In the genomic region with DNA sequence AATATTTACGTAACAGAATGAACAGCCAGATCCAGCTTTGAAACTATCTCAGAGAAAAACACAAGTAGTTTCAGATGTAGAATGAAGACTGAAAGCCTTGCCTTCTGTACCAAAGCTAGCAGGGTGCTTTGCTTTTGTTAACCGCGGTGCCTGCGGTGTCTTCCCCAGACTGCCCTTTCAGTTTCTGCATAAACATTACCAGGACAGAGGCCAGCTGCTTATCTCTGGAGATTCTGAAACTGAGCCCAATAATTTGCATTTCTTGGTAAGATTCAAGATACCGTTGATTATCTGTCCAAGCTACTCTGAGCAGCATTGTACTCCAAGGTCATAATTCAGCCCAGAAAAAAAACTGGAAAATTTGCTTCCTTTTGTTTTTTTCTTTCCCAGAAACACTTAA, we compare ENCODE assay signal across 36 mouse cellular contexts. TPM values are rescaled to one million over a fixed set of nuclear protein-coding genes. Genes with fewer than 3 reads are reported as not detected.
A peak's percentile ranks its signal among the peaks of the same experiment; 100 is the strongest.
DNase-seq lines count a peak whose midpoint lies in the region; ATAC-seq lines count a peak whose summit lies in the region.
"Had no signal": no experiment of that assay in that cellular context is flagged by ENCODE, and none has a peak within 500 bp of the region (broad histone marks: within the 10 kb centered on the region; RNA-seq: fewer than 3 reads in every experiment).

No protein-coding gene starts in this region.

- no peak overlapping the region for H3K9ac ChIP-seq in midbrain, embryonic 11.5 days (ENCODE audit: low read length)
- H3K9ac ChIP-seq: embryonic facial prominence, embryonic 12.5 days; forebrain, embryonic 15.5 days; hindbrain, embryonic 12.5 days; limb, embryonic 13.5 days; neural tube, embryonic 13.5 days had no signal

- no peak for ATAC-seq in midbrain, embryonic 11.5 days (ENCODE audit: low FRiP score)
- ATAC-seq: intestine, postnatal 0 days; Patski had no signal

- 48% methylated on average over 5 of the region's 5 CpGs for WGBS in midbrain, embryonic 11.5 days
- WGBS in midbrain, embryonic 10.5 days, result 52% methylated on average over 5 of the region's 5 CpGs

- H3K27ac ChIP-seq in midbrain, embryonic 11.5 days (ENCODE audit: low read depth, low read length), result no peak overlapping the region
- no peak overlapping the region for H3K27ac ChIP-seq in midbrain, embryonic 10.5 days (replicated peaks)
- H3K27ac ChIP-seq: embryonic facial prominence, embryonic 12.5 days; forebrain, embryonic 15.5 days; gastrocnemius, adult 2 months; hindbrain, embryonic 12.5 days; left cerebral cortex, adult 2 months; limb, embryonic 13.5 days; neural tube, embryonic 13.5 days had no signal

- no peak overlapping the region for H3K4me3 ChIP-seq in midbrain, embryonic 11.5 days (ENCODE audit: low read depth, low read length)
- no peak overlapping the region for H3K4me3 ChIP-seq in midbrain, embryonic 10.5 days
- H3K4me3 ChIP-seq: embryonic facial prominence, embryonic 12.5 days; forebrain, embryonic 15.5 days; gastrocnemius, adult 2 months; hindbrain, embryonic 12.5 days; left cerebral cortex, adult 2 months; limb, embryonic 13.5 days; megakaryocyte, embryonic 14.5 days; neural tube, embryonic 13.5 days had no signal

- DNase-seq in embryo, embryonic 10.5 days (ENCODE audit: low spot score), result peak; percentile 15
- DNase-seq in embryo, embryonic 9.5 days (ENCODE audit: extremely low spot score), result no peak
- DNase-seq in midbrain, embryonic 11.5 days (ENCODE audit: low spot score, missing footprints), result peak; percentile 84
- DNase-seq in midbrain, embryonic 10.5 days (ENCODE audit: low spot score), result no peak
- peak; percentile 6 to 12 for DNase-seq in spleen, postnatal 36 days (ENCODE audit: low spot score in 2 of 2)
- no peak for DNase-seq in spleen, adult 18-20 months
- no peak for DNase-seq in adrenal gland, adult 18-20 months (ENCODE audit: low spot score in 2 of 2)
- DNase-seq: adrenal gland, adult 2 months; cerebellum, adult 8-10 months; cerebellum, postnatal 25 days; gastrocnemius, adult 2 months; gastrocnemius, postnatal 36 days; heart, adult 18-20 months; heart, postnatal 36 days; kidney, adult 9 months; kidney, postnatal 25 days; lung, postnatal 36 days; right cerebral cortex, adult 18-20 months; thymus, postnatal 14 days had no signal

- no peaks in the 10 kb centered on the region; the same call in 1 of the 2 replicates for H3K36me3 ChIP-seq in midbrain, embryonic 11.5 days (ENCODE audit: control insufficient read depth, insufficient read depth, low read length)
- H3K36me3 ChIP-seq in midbrain, embryonic 10.5 days, result peaks cover 83% of the 10 kb centered on the region

- H3K4me2 ChIP-seq in midbrain, embryonic 11.5 days, result no peak overlapping the region
- H3K4me2 ChIP-seq: embryonic facial prominence, embryonic 12.5 days; forebrain, embryonic 15.5 days; heart, embryonic 11.5 days; hindbrain, embryonic 12.5 days; limb, embryonic 13.5 days; liver, embryonic 11.5 days; neural tube, embryonic 13.5 days had no signal

- no peaks in the 10 kb centered on the region for H3K27me3 ChIP-seq in midbrain, embryonic 11.5 days (ENCODE audit: control insufficient read depth, insufficient read depth, low read length)
- H3K27me3 ChIP-seq in midbrain, embryonic 10.5 days (ENCODE audit: low read depth, poor library complexity, severe bottlenecking), result no peaks in the 10 kb centered on the region
- H3K27me3 ChIP-seq: embryonic facial prominence, embryonic 12.5 days; forebrain, embryonic 15.5 days; hindbrain, embryonic 12.5 days; limb, embryonic 13.5 days; megakaryocyte, embryonic 14.5 days; neural tube, embryonic 13.5 days; Patski had no signal

- H3K4me1 ChIP-seq in midbrain, embryonic 11.5 days (ENCODE audit: control insufficient read depth, insufficient read depth, low read length), result no peaks in the 10 kb centered on the region
- no peaks in the 10 kb centered on the region for H3K4me1 ChIP-seq in midbrain, embryonic 10.5 days
- H3K4me1 ChIP-seq: embryonic facial prominence, embryonic 12.5 days; forebrain, embryonic 15.5 days; hindbrain, embryonic 12.5 days; limb, embryonic 13.5 days; megakaryocyte, embryonic 14.5 days; neural tube, embryonic 13.5 days had no signal

- no peaks in the 10 kb centered on the region; the same call in 1 of the 2 replicates for H3K9me3 ChIP-seq in midbrain, embryonic 11.5 days (ENCODE audit: control insufficient read depth, low read length)
- H3K9me3 ChIP-seq in midbrain, embryonic 10.5 days (replicated peaks), result 0 out of 2 replicates have a peak, but pooled peaks cover 2% of the 10 kb centered on the region
- H3K9me3 ChIP-seq: embryonic facial prominence, embryonic 12.5 days; forebrain, embryonic 15.5 days; hindbrain, embryonic 12.5 days; limb, embryonic 13.5 days; megakaryocyte, embryonic 14.5 days; neural tube, embryonic 13.5 days had no signal

RNA-seq across cellular contexts. Expression of a gene that starts 17.2 kb away (rescaled TPM):
- 29.3 and 30.9 TPM in 2 replicates for polyA plus RNA-seq in midbrain, embryonic 11.5 days (2014; fragmentation: Nextera tagmentation; extraction: Ambion mirVana)
- 16.5 and 17.1 TPM in 2 replicates for polyA plus RNA-seq in midbrain, embryonic 10.5 days (2016; fragmentation: Nextera tagmentation; extraction: Ambion mirVana)
- total RNA-seq in adrenal gland, adult 18-20 months (2021), result 100 to 1,000 TPM; 131 to 148 TPM

RNA-seq across cellular contexts. Expression of a gene that starts 43.4 kb away (rescaled TPM):
- 0.08 TPM in 1 of 2 replicates, not detected in the other for polyA plus RNA-seq in midbrain, embryonic 11.5 days (2014; fragmentation: Nextera tagmentation; extraction: Ambion mirVana)
- polyA plus RNA-seq in midbrain, embryonic 10.5 days (2016; fragmentation: Nextera tagmentation; extraction: Ambion mirVana), result 0.05 TPM in 1 of 2 replicates, not detected in the other
- total RNA-seq in adrenal gland, adult 18-20 months (2021), result under 1 TPM in 1 of 2 experiments, not detected in 1; 0.48 TPM
- total RNA-seq: adrenal gland, postnatal 4 days; gastrocnemius, adult 2 months; gastrocnemius, postnatal 36 days; heart, adult 18-20 months; heart, postnatal 36 days; MEL had no signal
- polyA plus RNA-seq: adrenal gland, adult 2 months; embryonic facial prominence, embryonic 12.5 days; intestine, postnatal 0 days; limb, embryonic 13.5 days; liver, embryonic 11.5 days; liver, embryonic 16.5 days; lung, embryonic 16.5 days; spleen, adult 2 months; stomach, embryonic 14.5 days had no signal

Comparison
In these comparisons a context has a peak if more than half of its experiments do, and no peak if none do; other contexts are left out.
1. DNase-seq: peak in embryo, embryonic 10.5 days (single experiment), midbrain, embryonic 11.5 days (single experiment) and spleen, postnatal 36 days (2 of 2); none in embryo, embryonic 9.5 days (single experiment), midbrain, embryonic 10.5 days (single experiment), spleen, adult 18-20 months (0 of 2) and adrenal gland, adult 18-20 months (0 of 2).